Comparison of ENCODE assay signal across 10 mouse cellular contexts in genomic region chr6:146331017-146331669, GRCm38 (mm10).
A peak's percentile ranks its signal among the peaks of the same experiment; 100 is the strongest.
DNase-seq lines count a peak whose midpoint lies in the region; ATAC-seq lines count a peak whose summit lies in the region.
"Had no signal": no experiment of that assay in that cellular context is flagged by ENCODE, and none has a peak within 500 bp of the region (broad histone marks: within the 10 kb centered on the region; RNA-seq: fewer than 3 reads in every experiment).

No protein-coding gene starts in this region.

- H3K9ac ChIP-seq in heart, embryonic 14.5 days (ENCODE audit: low read length) = no peak overlapping the region
- H3K9ac ChIP-seq: liver, embryonic 13.5 days had no signal

- H3K36me3 ChIP-seq in heart, embryonic 10.5 days = peaks cover 28% of the 10 kb centered on the region; the same call in 1 of the 2 replicates
- peaks cover 50% of the 10 kb centered on the region for H3K36me3 ChIP-seq in heart, embryonic 14.5 days (ENCODE audit: control insufficient read depth, insufficient read depth, low read length)
- H3K36me3 ChIP-seq: liver, embryonic 13.5 days had no signal

- peak overlapping the region; percentile 7; the same call in 1 of the 2 replicates for H3K27ac ChIP-seq in heart, embryonic 10.5 days
- peak overlapping the region in 1 of 2 experiments; percentile 17; a peak in 1 of 4 replicates for H3K27ac ChIP-seq in heart, embryonic 14.5 days (replicated peaks in 1 of 2; ENCODE audit: control insufficient read depth in 1 of 2, insufficient read depth in 1 of 2, low read depth in 2 of 2, low read length in 2 of 2)
- H3K27ac ChIP-seq: liver, embryonic 13.5 days had no signal

- H3K4me2 ChIP-seq in heart, embryonic 14.5 days (ENCODE audit: low read length) = no peak overlapping the region
- H3K4me2 ChIP-seq: liver, embryonic 13.5 days had no signal

- H3K9me3 ChIP-seq in heart, embryonic 10.5 days = no peaks in the 10 kb centered on the region
- no peaks in the 10 kb centered on the region for H3K9me3 ChIP-seq in heart, embryonic 14.5 days (ENCODE audit: control insufficient read depth, low read length)
- H3K9me3 ChIP-seq: liver, embryonic 13.5 days had no signal

- H3K27me3 ChIP-seq in heart, embryonic 10.5 days (ENCODE audit: insufficient read depth, poor library complexity, severe bottlenecking) = no peaks in the 10 kb centered on the region
- H3K27me3 ChIP-seq in heart, embryonic 14.5 days (ENCODE audit: control insufficient read depth, insufficient read depth, low read length) = no peaks in the 10 kb centered on the region
- H3K27me3 ChIP-seq: liver, embryonic 13.5 days had no signal

- peaks cover 19% of the 10 kb centered on the region for H3K4me1 ChIP-seq in heart, embryonic 10.5 days
- peaks cover 3 to 11% of the 10 kb centered on the region in 2 experiments; a peak in 3 of 4 replicates for H3K4me1 ChIP-seq in heart, embryonic 14.5 days (ENCODE audit: control insufficient read depth in 2 of 2, insufficient read depth in 2 of 2, low read length in 2 of 2)
- H3K4me1 ChIP-seq: liver, embryonic 13.5 days had no signal

- H3K4me3 ChIP-seq in heart, embryonic 10.5 days = no peak overlapping the region
- no peak overlapping the region for H3K4me3 ChIP-seq in heart, embryonic 14.5 days (ENCODE audit: control insufficient read depth in 1 of 2, insufficient read depth in 1 of 2, low read depth in 1 of 2, low read length in 2 of 2)
- H3K4me3 ChIP-seq: liver, embryonic 13.5 days had no signal

- WGBS in heart, embryonic 10.5 days = 60% methylated on average over 6 of the region's 6 CpGs
- 41% methylated on average over 6 of the region's 6 CpGs for WGBS in heart, embryonic 14.5 days

- intact Hi-C loops in heart, postnatal 36 days (cut with DNase I) = no loop called here

- DNase-seq in heart, embryonic 10.5 days (ENCODE audit: low spot score) = no peak
- no peak for DNase-seq in heart, postnatal 36 days
- peak; percentile 38 for DNase-seq in ovary, adult 18-20 months (ENCODE audit: low spot score)
- DNase-seq in ovary, postnatal 14 days (ENCODE audit: low spot score) = no peak
- peak; percentile 18 to 54 for DNase-seq in lung, postnatal 4 days
- no peak for DNase-seq in adipocyte (ENCODE audit: low spot score)
- DNase-seq: liver, embryonic 13.5 days had no signal

- 0 out of 2 replicates have a peak, but pooled peaks have one; percentile 15 for ATAC-seq in heart, embryonic 14.5 days (ENCODE audit: insufficient number of reproducible peaks, insufficient read depth, low FRiP score, low read depth)
- no peak; the same call in 1 of the 2 replicates for ATAC-seq in megakaryocyte-erythroid progenitor cell, adult 5-6 weeks (replicated peaks; ENCODE audit: low FRiP score, low TSS enrichment, poor library complexity, severe bottlenecking)
- ATAC-seq: CD4-positive, CD25-positive, alpha-beta regulatory T cell, adult 4 months had no signal

Comparison
In these comparisons a context has a peak if more than half of its experiments do, and no peak if none do; other contexts are left out.
1. DNase-seq: peak in ovary, adult 18-20 months (single experiment) and lung, postnatal 4 days (2 of 2); none in heart, embryonic 10.5 days (single experiment), heart, postnatal 36 days (0 of 2), ovary, postnatal 14 days (single experiment) and adipocyte (single experiment).